Mouse (Mus musculus) lung, embryonic 14.5 days (tissue): ENCODE results near the gene Ptafr. TPM values are rescaled to one million over a fixed set of nuclear protein-coding genes. Genes with fewer than 3 reads are reported as not detected.

Experiments used
- ATAC-seq: fragments of 200-750 bp; cut with Nextera tagmentation; 2 replicates; pipeline ENCODE4 v1.8.0; 2017; ENCODE audit warnings: mild to moderate bottlenecking, moderate TSS enrichment, moderate library complexity; ENCODE audit not compliant: insufficient read depth
- DNase-seq: peaks from one replicate; pipeline ENCODE4 v3.0.0-alpha.2; 2015
- H3K27ac ChIP-seq: fragments of 300-500 bp; sonication (generic); 2 replicates; pipeline ENCODE4 v1.5.1; 2014; ENCODE audit warnings: low read depth, mild to moderate bottlenecking, moderate library complexity
- H3K27me3 ChIP-seq: fragments of 300-500 bp; sonication (generic); 2 replicates; pipeline ENCODE4 v1.6.1; 2014; ENCODE audit warnings: low read length, control low read depth; ENCODE audit not compliant: insufficient read depth
- H3K36me3 ChIP-seq: fragments of 300-500 bp; sonication (generic); 2 replicates; pipeline ENCODE4 v1.6.1; 2014; ENCODE audit warnings: control low read depth; ENCODE audit not compliant: insufficient read depth
- H3K4me1 ChIP-seq: fragments of 300-500 bp; sonication (generic); 2 replicates; pipeline ENCODE4 v1.6.1; 2014; ENCODE audit warnings: antibody characterized with exemption, control low read depth; ENCODE audit not compliant: insufficient read depth
- H3K4me2 ChIP-seq: fragments of 300-500 bp; sonication (generic); 2 replicates; pipeline ENCODE4 v1.6.1; 2014; ENCODE audit warnings: mild to moderate bottlenecking
- H3K4me3 ChIP-seq: fragments of 300-500 bp; sonication (generic); 2 replicates; pipeline ENCODE4 v1.5.1; 2014; ENCODE audit warnings: low read depth, low read length
- H3K9ac ChIP-seq: fragments of 300-500 bp; sonication (generic); 2 replicates; pipeline ENCODE4 v1.6.1; 2014
- H3K9me3 ChIP-seq: fragments of 300-500 bp; sonication (generic); 2 replicates; pipeline ENCODE4 v1.6.1; 2016; ENCODE audit warnings: low read depth, low read length, control low read depth
- CTCF ChIP-seq: IDR thresholded peaks from 2 replicates; pipeline ENCODE4 v1.5.1; 2016; ENCODE audit warnings: antibody characterized with exemption, low read depth
- WGBS: fragments of 180-500 bp; shearing (Covaris S2); extraction: QIAGEN DNeasy Blood & Tissue Kit; methylation state at CpG from one replicate; pipeline ENCODE4 v1.1.7; 2014; 5-methylcytosine and 5-hydroxymethylcytosine counted together
- polyA plus RNA-seq: library from polyadenylated mRNA; unstranded; fragments of >200 nt; fragmentation: Nextera tagmentation; extraction: Ambion mirVana; gene quantifications from 2 replicates; pipeline ENCODE4 v1.2.1, GENCODE M21; 2014

The Ptafr gene
- polyA plus RNA-seq, 1 experiment from 2014 or later, result 1.1 TPM

- DNase-seq (no peak), ATAC-seq (no peak)
- 0 out of 2 replicates have a peak overlapping the region, but pooled peaks have one; percentile 18 for H3K4me2 ChIP-seq
Measured at GRCm38 (mm10) chr4:132563261-132563660, 606 bp upstream of the Ptafr start.

GRCm38 (mm10) chr4:132565089-132565747, 1.4 kb downstream of the Ptafr start:
- DNase-seq (no peak), ATAC-seq (no peak)
- H3K36me3 ChIP-seq, result no peaks in the 10 kb centered on the region
- H3K9ac ChIP-seq, result no peak overlapping the region
- H3K4me1 ChIP-seq, result peaks cover 9% of the 10 kb centered on the region; the same call in 1 of the 2 replicates
- no peak overlapping the region for H3K4me2 ChIP-seq
- H3K27ac ChIP-seq, result no peak overlapping the region
- H3K9me3 ChIP-seq, result no peaks in the 10 kb centered on the region
- H3K4me3 ChIP-seq, result no peak overlapping the region
- 71% methylated on average over 12 of the region's 12 CpGs for WGBS
- H3K27me3 ChIP-seq, result no peaks in the 10 kb centered on the region
- no peak for TF ChIP-seq CTCF

More at GRCm38 (mm10) chr4:132563261-132563660, 606 bp upstream of the Ptafr start:
- H3K27me3 ChIP-seq, result no peaks in the 10 kb centered on the region
- no peak overlapping the region for H3K27ac ChIP-seq
- H3K9ac ChIP-seq, result no peak overlapping the region
- H3K4me1 ChIP-seq, result peaks cover 9% of the 10 kb centered on the region; the same call in 1 of the 2 replicates
- H3K9me3 ChIP-seq, result no peaks in the 10 kb centered on the region
- no peak for TF ChIP-seq CTCF
- 63% methylated on average over 3 of the region's 3 CpGs for WGBS
- H3K4me3 ChIP-seq, result no peak overlapping the region
- no peaks in the 10 kb centered on the region for H3K36me3 ChIP-seq

- no peaks in the 10 kb centered on the region for H3K27me3 ChIP-seq
- no peak for ATAC-seq
- no peaks in the 10 kb centered on the region for H3K36me3 ChIP-seq
- H3K4me3 ChIP-seq, result no peak overlapping the region
- peaks cover 9% of the 10 kb centered on the region; the same call in 1 of the 2 replicates for H3K4me1 ChIP-seq
- DNase-seq, result peak; percentile 59
- H3K9me3 ChIP-seq, result no peaks in the 10 kb centered on the region
- no peak overlapping the region for H3K4me2 ChIP-seq
- no peak for TF ChIP-seq CTCF
- 36% methylated on average over 9 of the region's 9 CpGs for WGBS
- H3K27ac ChIP-seq, result no peak overlapping the region
- no peak overlapping the region for H3K9ac ChIP-seq
Measured at GRCm38 (mm10) chr4:132567361-132567779, 3.5 kb downstream of the Ptafr start.

GRCm38 (mm10) chr4:132569115-132569514, 5.2 kb downstream of the Ptafr start:
- H3K9ac ChIP-seq, result no peak overlapping the region
- H3K27me3 ChIP-seq, result no peaks in the 10 kb centered on the region
- ATAC-seq (no peak), DNase-seq (no peak)
- peaks cover 12% of the 10 kb centered on the region; the same call in 1 of the 2 replicates for H3K4me1 ChIP-seq
- H3K36me3 ChIP-seq, result no peaks in the 10 kb centered on the region
- no peak overlapping the region for H3K27ac ChIP-seq
- 87% methylated on average over 5 of the region's 5 CpGs for WGBS
- no peak overlapping the region for H3K4me3 ChIP-seq
- H3K9me3 ChIP-seq, result no peaks in the 10 kb centered on the region
- TF ChIP-seq CTCF, result peak; percentile 53
- no peak overlapping the region for H3K4me2 ChIP-seq

- TF ChIP-seq CTCF, result no peak
- H3K27ac ChIP-seq, result peak overlapping the region; percentile 75; the same call in 1 of the 2 replicates
- no peaks in the 10 kb centered on the region for H3K9me3 ChIP-seq
- ATAC-seq, result peak; percentile 42; the same call in 1 of the 2 replicates
- 49% methylated on average over 9 of the region's 9 CpGs for WGBS
- H3K4me2 ChIP-seq, result no peak overlapping the region
- no peaks in the 10 kb centered on the region for H3K27me3 ChIP-seq
- H3K36me3 ChIP-seq, result no peaks in the 10 kb centered on the region
- H3K9ac ChIP-seq, result no peak overlapping the region
- H3K4me3 ChIP-seq, result no peak overlapping the region
- H3K4me1 ChIP-seq, result peaks cover 12% of the 10 kb centered on the region; the same call in 1 of the 2 replicates
- DNase-seq, result peak; percentile 77
Measured at GRCm38 (mm10) chr4:132571190-132571589, 7.3 kb downstream of the Ptafr start.

GRCm38 (mm10) chr4:132573327-132573726, 9.5 kb downstream of the Ptafr start:
- no peak overlapping the region for H3K4me3 ChIP-seq
- H3K27ac ChIP-seq, result no peak overlapping the region
- peak; percentile 76 for DNase-seq
- no peaks in the 10 kb centered on the region for H3K27me3 ChIP-seq
- no peak for TF ChIP-seq CTCF
- H3K4me1 ChIP-seq, result peaks cover 6% of the 10 kb centered on the region; the same call in 1 of the 2 replicates
- H3K9me3 ChIP-seq, result no peaks in the 10 kb centered on the region
- H3K9ac ChIP-seq, result no peak overlapping the region
- H3K36me3 ChIP-seq, result no peaks in the 10 kb centered on the region
- 35% methylated on average over 11 of the region's 11 CpGs for WGBS
- 0 out of 2 replicates have a peak overlapping the region, but pooled peaks have one; percentile 18 for H3K4me2 ChIP-seq
- peak; percentile 62 for ATAC-seq

GRCm38 (mm10) chr4:132574809-132575347, 11.0 kb downstream of the Ptafr start:
- 83% methylated on average over 1 of the region's 1 CpGs for WGBS
- Histone ChIP-seq H3K4me2 (no peak overlapping the region), H3K36me3 (no peaks in the 10 kb centered on the region), H3K27me3 (no peaks in the 10 kb centered on the region), H3K4me3 (no peak overlapping the region), H3K27ac (no peak overlapping the region), H3K9me3 (no peaks in the 10 kb centered on the region), H3K9ac (no peak overlapping the region), H3K4me1 (peaks cover 6% of the 10 kb centered on the region; the same call in 1 of the 2 replicates)
- DNase-seq, result peak; percentile 70
- no peak for TF ChIP-seq CTCF
- no peak for ATAC-seq
